Mouse (Mus musculus) ES-Bruce4 (cell line): ENCODE measurements around the gene Klhl26.

Experiments
- CTCF ChIP-seq: IDR thresholded peaks from one replicate; pipeline ENCODE4 v1.8.1; 2011; ENCODE audit warnings: low read depth, low read length
- POLR2A ChIP-seq: IDR thresholded peaks from one replicate; pipeline ENCODE4 v1.8.1; 2011; ENCODE audit warnings: low read length; ENCODE audit not compliant: insufficient read depth

DNA sequence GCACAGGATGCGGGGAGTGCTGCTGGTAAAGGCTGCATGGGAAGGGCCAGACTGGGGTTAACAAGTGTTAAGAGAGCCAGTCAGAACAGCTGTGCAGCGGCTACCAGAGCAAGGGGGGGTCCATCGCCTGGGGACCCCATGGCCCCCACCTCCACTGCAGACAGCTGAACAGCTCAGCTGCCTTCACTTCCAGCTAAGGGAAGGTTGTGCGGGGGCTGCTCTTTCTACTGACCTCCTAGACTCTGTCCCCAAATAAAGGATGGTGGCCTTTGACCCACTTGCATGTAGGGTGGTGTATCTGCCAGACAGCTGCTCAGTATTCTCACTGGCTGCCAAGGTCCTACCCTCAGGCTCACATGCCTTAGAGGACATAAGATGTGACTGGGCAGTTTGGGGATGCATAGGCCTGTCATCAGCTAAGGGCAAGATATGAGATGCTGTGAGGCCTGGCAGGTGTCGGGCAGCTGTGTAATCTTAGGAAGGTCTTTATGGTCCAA is 9.5 kb downstream of the Klhl26 start:
- no peak for TF ChIP-seq CTCF
- no peak for TF ChIP-seq POLR2A
